Mouse (Mus musculus) layer of hippocampus, adult 8-10 months (tissue): ENCODE measurements around the gene Gm28961. TPM values are rescaled to one million over a fixed set of nuclear protein-coding genes. Genes with fewer than 3 reads are reported as not detected.
"Not testable (repeated sequence)": the region's sequence is repeated elsewhere in the genome, so short reads cannot be mapped to it uniquely, and the experiment has no call there.

Experiments used
- DNase-seq, 2 experiments: peaks; one replicate each; pipeline ENCODE4 v3.0.0; 2022; ENCODE audit warnings: low spot score in 2 of 2
- total RNA-seq, 4 experiments: library from RNA; stranded (reverse); gene quantifications; 2 replicates each; pipeline ENCODE4 v1.2.4; 2022

The Gm28961 gene
- not detected for total RNA-seq

DNA sequence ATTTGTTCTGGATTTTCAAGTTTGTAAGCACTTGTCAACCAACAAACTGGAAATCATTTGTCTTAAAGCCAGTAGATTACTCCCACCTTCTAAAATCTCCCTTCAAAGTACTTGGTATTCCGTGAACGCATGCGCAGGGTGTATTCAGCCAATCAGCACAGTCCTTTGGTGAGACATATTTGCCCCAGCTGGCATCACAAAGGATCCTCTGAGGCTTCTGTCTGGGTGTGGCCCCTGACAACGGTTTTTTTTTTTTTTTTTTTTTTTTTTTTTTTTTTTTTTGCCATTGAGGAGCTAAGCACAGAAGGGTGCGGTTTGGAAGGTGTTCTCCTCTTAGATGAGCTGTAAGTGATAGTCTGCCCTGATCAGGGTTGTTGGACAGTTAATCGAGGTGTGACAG, at the start of gene Gm28961:
Gm28961 (plus strand) TSS at position 301 of the 400 bp plus-strand sequence.
- not testable (repeated sequence) for DNase-seq

Other genes starting within 250 kb of the Gm28961 start
- gene Gm21943, start 172.0 kb upstream of the Gm28961 start, total RNA-seq: not detected